Mouse (Mus musculus): ENCODE data around the gene Runx1. TPM values are rescaled to one million over a fixed set of nuclear protein-coding genes. Genes with fewer than 3 reads are reported as not detected.

Runx1 gene
- polyA plus RNA-seq, 1 experiment: 4.3 TPM

- no peak overlapping the region for H3K4me3 ChIP-seq (replicated peaks)
- TF ChIP-seq GATA1 (IDR thresholded peaks at IDR 0.05; ENCODE audit: low read length): no peak
- TF ChIP-seq TAL1 (IDR thresholded peaks at IDR 0.05; ENCODE audit: low read length): no peak
- 0 out of 2 replicates have a peak, but pooled peaks cover 2% of the 10 kb centered on the region for H3K9me3 ChIP-seq (ENCODE audit: control insufficient read depth, low read length)
- H3K36me3 ChIP-seq (ENCODE audit: control insufficient read depth): peaks cover 35% of the 10 kb centered on the region
- no peaks in the 10 kb centered on the region for H3K4me1 ChIP-seq (ENCODE audit: control insufficient read depth)
- H3K27me3 ChIP-seq (ENCODE audit: control insufficient read depth): peaks cover 7% of the 10 kb centered on the region; the same call in 1 of the 2 replicates
Observed at GRCm38 (mm10) chr16:92606491-92606965, 219.4 kb downstream of the Runx1 start.

- peaks cover 31% of the 10 kb centered on the region for H3K36me3 ChIP-seq (ENCODE audit: control insufficient read depth)
- H3K9me3 ChIP-seq (ENCODE audit: control insufficient read depth, low read length): 0 out of 2 replicates have a peak, but pooled peaks cover 2% of the 10 kb centered on the region
- TF ChIP-seq TAL1 (IDR thresholded peaks at IDR 0.05; ENCODE audit: low read length): no peak
- no peak for TF ChIP-seq GATA1 (IDR thresholded peaks at IDR 0.05; ENCODE audit: low read length)
- no peaks in the 10 kb centered on the region for H3K4me1 ChIP-seq (ENCODE audit: control insufficient read depth)
- H3K4me3 ChIP-seq (replicated peaks): no peak overlapping the region
- H3K27me3 ChIP-seq (ENCODE audit: control insufficient read depth): peaks cover 7% of the 10 kb centered on the region; the same call in 1 of the 2 replicates
Observed at GRCm38 (mm10) chr16:92605606-92606490, 220.1 kb downstream of the Runx1 start.

GRCm38 (mm10) chr16:92602504-92602903, 223.4 kb downstream of the Runx1 start:
- H3K4me1 ChIP-seq (ENCODE audit: control insufficient read depth): no peaks in the 10 kb centered on the region
- H3K36me3 ChIP-seq (ENCODE audit: control insufficient read depth): peaks cover 22% of the 10 kb centered on the region
- 0 out of 2 replicates have a peak, but pooled peaks cover 2% of the 10 kb centered on the region for H3K9me3 ChIP-seq (ENCODE audit: control insufficient read depth, low read length)
- TF ChIP-seq TAL1 (IDR thresholded peaks at IDR 0.05; ENCODE audit: low read length): no peak
- TF ChIP-seq GATA1 (IDR thresholded peaks at IDR 0.05; ENCODE audit: low read length): no peak
- H3K4me3 ChIP-seq (replicated peaks): no peak overlapping the region
- peaks cover 7% of the 10 kb centered on the region; the same call in 1 of the 2 replicates for H3K27me3 ChIP-seq (ENCODE audit: control insufficient read depth)

DNA sequence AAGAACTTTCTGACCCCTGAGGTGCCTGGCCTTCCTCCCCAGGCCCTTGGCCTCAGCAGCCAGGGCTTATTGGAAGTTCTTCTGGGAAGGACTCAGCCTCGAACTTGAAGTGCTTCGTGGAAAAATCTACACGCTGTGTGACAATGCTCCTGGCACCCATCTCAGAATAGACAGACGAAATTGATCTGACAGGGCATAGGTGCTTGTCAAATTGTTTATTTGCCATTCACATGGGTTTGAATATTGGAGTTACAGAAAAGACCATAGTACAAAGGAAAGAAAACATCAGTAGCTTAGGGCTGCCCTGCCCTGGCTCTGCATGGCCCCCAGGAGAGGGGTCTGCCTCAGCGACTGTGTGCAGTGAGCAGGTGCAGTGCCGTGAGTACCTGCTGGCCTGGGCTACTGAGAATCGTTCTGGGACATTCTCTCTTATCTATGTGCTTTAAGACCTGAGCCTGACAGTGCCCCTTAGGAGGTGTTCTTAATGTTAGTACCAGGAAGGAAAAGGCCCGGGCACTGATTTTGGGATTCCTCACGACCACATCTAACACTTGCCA, 224.6 kb downstream of the Runx1 start:
- TF ChIP-seq GATA1 (IDR thresholded peaks at IDR 0.05; ENCODE audit: low read length) (no peak), TAL1 (IDR thresholded peaks at IDR 0.05; ENCODE audit: low read length) (no peak)
- Histone ChIP-seq H3K4me3 (replicated peaks) (no peak overlapping the region), H3K27me3 (ENCODE audit: control insufficient read depth) (peaks cover 7% of the 10 kb centered on the region), H3K4me1 (ENCODE audit: control insufficient read depth) (no peaks in the 10 kb centered on the region), H3K36me3 (ENCODE audit: control insufficient read depth) (peaks cover 14% of the 10 kb centered on the region), H3K9me3 (ENCODE audit: control insufficient read depth, low read length) (0 out of 2 replicates have a peak, but pooled peaks cover 2% of the 10 kb centered on the region)

DNA sequence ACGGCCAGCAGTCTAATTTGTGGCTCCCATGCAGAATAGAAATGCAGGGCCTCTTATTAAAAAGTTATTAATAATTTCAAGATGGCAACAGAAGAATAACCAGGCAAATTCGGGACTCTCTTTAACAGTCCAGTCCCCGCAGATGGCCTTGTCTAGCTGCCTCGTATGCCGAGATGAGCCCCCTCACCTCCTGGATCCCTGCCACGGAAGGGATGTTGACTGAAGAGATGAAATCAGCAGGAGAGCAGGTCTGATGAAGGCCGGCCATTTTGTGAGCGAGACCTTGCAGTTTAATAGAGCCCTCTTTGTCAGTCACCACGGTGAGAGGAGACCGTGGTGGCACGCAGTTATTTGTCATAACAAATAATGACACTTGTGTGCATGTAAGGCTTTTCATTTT, 226.5 kb downstream of the Runx1 start:
- Histone ChIP-seq H3K4me1 (ENCODE audit: control insufficient read depth) (no peaks in the 10 kb centered on the region), H3K36me3 (ENCODE audit: control insufficient read depth) (peaks cover 2% of the 10 kb centered on the region), H3K9me3 (ENCODE audit: control insufficient read depth, low read length) (no peaks in the 10 kb centered on the region), H3K27me3 (ENCODE audit: control insufficient read depth) (no peaks in the 10 kb centered on the region; the same call in 1 of the 2 replicates), H3K4me3 (replicated peaks) (no peak overlapping the region)
- TF ChIP-seq TAL1 (IDR thresholded peaks at IDR 0.05; ENCODE audit: low read length) (no peak), GATA1 (IDR thresholded peaks at IDR 0.05; ENCODE audit: low read length) (no peak)

DNA sequence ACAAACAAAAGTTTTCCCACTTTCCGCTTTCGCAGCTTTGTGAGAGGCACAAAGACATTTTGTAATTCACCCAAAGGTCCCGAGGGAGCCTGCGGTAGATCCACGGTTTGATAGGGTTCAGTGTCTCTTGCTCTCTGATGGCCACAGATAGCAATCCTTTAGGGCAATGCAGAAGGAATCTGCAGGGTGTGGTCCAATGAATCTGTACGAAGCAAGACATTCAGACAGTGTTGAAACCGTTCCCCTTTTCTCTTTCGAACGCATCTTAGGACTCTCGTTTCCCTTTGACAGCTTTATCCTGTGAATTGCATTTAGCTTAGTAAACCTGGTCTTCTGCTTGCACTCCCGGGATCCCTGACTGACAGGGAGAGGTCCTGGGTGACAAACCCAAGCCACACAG, 228.3 kb downstream of the Runx1 start:
- no peak for TF ChIP-seq TAL1 (IDR thresholded peaks at IDR 0.05; ENCODE audit: low read length)
- TF ChIP-seq GATA1 (IDR thresholded peaks at IDR 0.05; ENCODE audit: low read length): no peak
- no peaks in the 10 kb centered on the region; the same call in 1 of the 2 replicates for H3K27me3 ChIP-seq (ENCODE audit: control insufficient read depth)

GRCm38 (mm10) chr16:92592207-92592606, 233.7 kb downstream of the Runx1 start:
- Histone ChIP-seq H3K27me3 (ENCODE audit: control insufficient read depth) (no peaks in the 10 kb centered on the region; the same call in 1 of the 2 replicates), H3K36me3 (ENCODE audit: control insufficient read depth) (no peaks in the 10 kb centered on the region), H3K4me1 (ENCODE audit: control insufficient read depth) (no peaks in the 10 kb centered on the region)

More for the DNA sequence above, 228.3 kb downstream of the Runx1 start:
- Histone ChIP-seq H3K4me3 (replicated peaks) (no peak overlapping the region), H3K4me1 (ENCODE audit: control insufficient read depth) (no peaks in the 10 kb centered on the region), H3K36me3 (ENCODE audit: control insufficient read depth) (no peaks in the 10 kb centered on the region), H3K9me3 (ENCODE audit: control insufficient read depth, low read length) (no peaks in the 10 kb centered on the region)

GRCm38 (mm10) chr16:92591783-92592182, 234.2 kb downstream of the Runx1 start:
- Histone ChIP-seq H3K27me3 (ENCODE audit: control insufficient read depth) (no peaks in the 10 kb centered on the region), H3K4me1 (ENCODE audit: control insufficient read depth) (no peaks in the 10 kb centered on the region), H3K36me3 (ENCODE audit: control insufficient read depth) (no peaks in the 10 kb centered on the region), H3K4me3 (replicated peaks) (no peak overlapping the region), H3K9me3 (ENCODE audit: control insufficient read depth, low read length) (no peaks in the 10 kb centered on the region)
- TF ChIP-seq TAL1 (IDR thresholded peaks at IDR 0.05; ENCODE audit: low read length) (no peak), GATA1 (IDR thresholded peaks at IDR 0.05; ENCODE audit: low read length) (no peak)

More at GRCm38 (mm10) chr16:92592207-92592606, 233.7 kb downstream of the Runx1 start:
- TF ChIP-seq GATA1 (IDR thresholded peaks at IDR 0.05; ENCODE audit: low read length): no peak
- TF ChIP-seq TAL1 (IDR thresholded peaks at IDR 0.05; ENCODE audit: low read length): no peak
- H3K9me3 ChIP-seq (ENCODE audit: control insufficient read depth, low read length): no peaks in the 10 kb centered on the region
- H3K4me3 ChIP-seq (replicated peaks): no peak overlapping the region

- Histone ChIP-seq H3K9me3 (ENCODE audit: control insufficient read depth, low read length) (no peaks in the 10 kb centered on the region), H3K27me3 (ENCODE audit: control insufficient read depth) (no peaks in the 10 kb centered on the region), H3K4me3 (replicated peaks) (no peak overlapping the region), H3K36me3 (ENCODE audit: control insufficient read depth) (no peaks in the 10 kb centered on the region), H3K4me1 (ENCODE audit: control insufficient read depth) (no peaks in the 10 kb centered on the region)
- TF ChIP-seq TAL1 (IDR thresholded peaks at IDR 0.05; ENCODE audit: low read length) (no peak), GATA1 (IDR thresholded peaks at IDR 0.05; ENCODE audit: low read length) (no peak)
Observed at GRCm38 (mm10) chr16:92587836-92588235, 238.1 kb downstream of the Runx1 start.

Data from erythroblast, embryonic 14.5 days (primary cell).